Mouse (Mus musculus) limb, embryonic 12.5 days (tissue): ENCODE results near the gene Sav1. TPM values are rescaled to one million over a fixed set of nuclear protein-coding genes. Genes with fewer than 3 reads are reported as not detected.

ENCODE experiments used
- polyA plus RNA-seq: library from polyadenylated mRNA; unstranded; fragments of >200 nt; fragmentation: Nextera tagmentation; extraction: Ambion mirVana; gene quantifications from 2 replicates; pipeline ENCODE4 v1.2.1, GENCODE M21; 2016

Sav1 gene
- polyA plus RNA-seq, 1 experiment from 2014 or later = 12.2 TPM

Other genes with a start within 250 kb of the Sav1 start
- 0.88 and 1.2 TPM in 2 replicates for gene Cdkl1, start 195.7 kb downstream of the Sav1 start, polyA plus RNA-seq
- 5.3 and 5.4 TPM in 2 replicates for gene Atl1, start 94.4 kb downstream of the Sav1 start, polyA plus RNA-seq
- gene Map4k5, start 93.8 kb downstream of the Sav1 start, polyA plus RNA-seq = 48.2 and 51.1 TPM in 2 replicates
- 11.4 and 12.0 TPM in 2 replicates for gene Nin, start 126.7 kb upstream of the Sav1 start, polyA plus RNA-seq
- not detected in 2 replicates for gene Abhd12b, start 167.1 kb upstream of the Sav1 start, polyA plus RNA-seq
- 8.9 and 9.8 TPM in 2 replicates for gene Pygl, start 244.5 kb upstream of the Sav1 start, polyA plus RNA-seq